Mouse (Mus musculus) layer of hippocampus, adult 18-20 months (tissue): ENCODE results near the gene Isl2. TPM values are rescaled to one million over a fixed set of nuclear protein-coding genes. Genes with fewer than 3 reads are reported as not detected.

ENCODE experiments used
- DNase-seq, 2 experiments: peaks; one replicate each; pipeline ENCODE4 v3.0.0; 2022; ENCODE audit warnings: low spot score in 2 of 2
- total RNA-seq, 2 experiments: library from RNA; stranded (reverse); gene quantifications; 2 replicates each; pipeline ENCODE4 v1.2.3; 2021

Gene Isl2
- total RNA-seq, 2 experiments from 2014 or later = not detected

GRCm38 (mm10) chr9:55546176-55547010, 7.9 kb downstream of the Isl2 start:
- no peak for DNase-seq

DNA sequence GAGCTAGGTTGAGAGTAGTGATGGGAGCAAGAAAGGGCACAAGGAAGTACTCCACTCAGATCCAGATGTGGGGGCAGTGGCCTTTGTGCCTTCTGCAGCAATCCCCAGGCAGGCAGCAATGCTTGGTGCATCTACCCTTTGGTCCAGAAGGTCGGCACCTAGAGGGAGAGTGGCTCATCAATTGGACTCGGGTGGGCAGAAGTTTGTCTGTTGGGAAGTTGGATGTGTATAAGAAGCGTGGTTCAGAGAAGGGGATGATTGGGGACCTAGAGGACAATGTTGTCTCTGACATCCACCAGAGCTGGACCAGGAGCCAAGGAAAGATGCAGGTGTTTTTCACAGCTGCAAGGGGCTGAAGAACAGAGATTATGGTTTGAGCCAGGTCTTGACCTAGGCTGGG, 10.4 kb downstream of the Isl2 start:
- no peak for DNase-seq

- DNase-seq = no peak
Observed at GRCm38 (mm10) chr9:55549302-55549890, 10.9 kb downstream of the Isl2 start.

DNA sequence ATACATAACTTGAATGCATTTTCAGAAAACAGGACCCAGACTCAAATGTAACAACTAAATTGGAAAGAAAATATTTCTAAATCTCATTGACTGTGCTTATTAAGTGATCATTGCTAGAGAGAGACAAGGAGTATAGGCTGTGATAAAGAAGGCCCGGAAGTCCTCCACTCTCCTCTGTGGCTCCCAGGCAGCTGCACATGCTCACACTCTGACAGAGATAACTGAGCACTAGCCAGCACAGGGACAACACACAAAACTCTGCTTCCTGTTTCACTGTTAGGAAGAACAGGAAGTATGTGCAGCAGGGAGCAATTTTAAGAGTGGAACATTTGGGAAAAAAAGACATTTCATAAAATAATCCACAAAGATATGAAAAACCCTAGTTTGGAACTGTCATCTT, 16.5 kb downstream of the Isl2 start:
- DNase-seq = no peak

DNA sequence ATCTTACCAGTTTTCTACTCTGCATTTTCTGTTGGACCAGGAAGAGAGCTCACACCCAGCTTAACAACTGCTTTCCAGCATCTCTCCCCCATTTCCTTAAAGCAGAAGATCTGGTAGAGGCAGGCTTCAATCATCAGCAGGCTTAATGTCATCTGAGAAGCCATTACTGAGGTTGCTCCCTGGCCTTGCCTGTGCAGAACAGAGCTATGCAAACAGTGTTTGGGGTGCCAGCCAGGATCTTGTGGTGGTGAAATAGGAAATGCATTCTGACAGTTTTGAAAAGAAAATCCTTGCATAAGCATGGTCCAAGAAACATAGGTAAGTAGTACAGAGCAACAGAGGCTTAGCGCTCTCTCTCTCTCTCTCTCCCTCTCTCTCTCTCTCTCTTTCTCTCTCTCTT, 22.5 kb downstream of the Isl2 start:
- no peak for DNase-seq

DNA sequence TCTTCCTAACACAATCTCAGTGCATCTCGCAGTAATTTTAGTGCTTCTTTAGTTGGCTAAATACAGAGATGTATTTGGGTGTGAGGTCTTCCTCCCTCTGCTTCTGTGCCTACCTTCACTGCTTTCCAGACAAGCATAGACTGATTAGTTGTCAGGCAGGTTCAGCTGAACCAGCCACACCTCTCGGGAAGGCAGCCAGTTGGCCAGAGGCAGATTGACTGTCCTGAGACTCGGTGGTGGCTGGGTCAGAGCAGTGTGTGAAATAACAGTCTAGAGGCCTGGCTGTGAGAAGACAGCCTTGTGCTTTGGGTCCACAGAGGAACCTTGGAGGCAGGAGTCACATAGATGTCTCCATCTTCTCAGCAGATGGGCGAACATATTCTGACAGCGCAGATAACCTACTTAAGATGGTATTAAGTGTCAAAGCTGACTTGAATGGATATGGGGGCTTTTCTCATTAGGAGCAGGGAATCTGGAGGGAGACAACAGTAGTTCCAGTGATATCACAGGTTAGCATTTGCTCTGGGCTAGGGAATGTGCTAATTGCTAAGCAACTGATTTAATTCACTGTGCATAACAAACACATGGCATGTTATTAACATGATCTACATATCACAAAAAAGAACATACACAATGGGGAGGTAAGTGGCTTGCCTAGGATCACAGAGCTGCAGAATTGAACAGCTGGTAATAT, 30.1 kb downstream of the Isl2 start:
- DNase-seq = no peak

DNA sequence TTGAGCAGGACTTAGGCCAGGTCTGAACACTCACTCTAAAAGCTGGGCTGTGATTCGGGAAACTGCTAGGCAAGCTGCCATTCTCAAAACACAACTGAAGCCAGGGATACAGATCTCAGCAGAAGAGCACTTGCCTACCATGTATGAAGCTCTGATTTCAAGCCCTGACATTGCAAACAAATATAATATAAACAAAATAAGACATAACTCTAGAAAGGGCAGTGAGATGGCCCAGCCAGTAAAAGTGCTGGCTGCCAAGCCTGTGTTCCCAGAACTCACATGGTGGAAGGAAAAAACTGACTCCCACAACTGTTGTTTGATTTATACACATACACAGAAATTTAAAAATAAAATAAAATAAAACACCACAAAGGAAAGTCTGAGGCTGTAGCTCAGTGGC, 32.6 kb downstream of the Isl2 start:
- DNase-seq = no peak

DNA sequence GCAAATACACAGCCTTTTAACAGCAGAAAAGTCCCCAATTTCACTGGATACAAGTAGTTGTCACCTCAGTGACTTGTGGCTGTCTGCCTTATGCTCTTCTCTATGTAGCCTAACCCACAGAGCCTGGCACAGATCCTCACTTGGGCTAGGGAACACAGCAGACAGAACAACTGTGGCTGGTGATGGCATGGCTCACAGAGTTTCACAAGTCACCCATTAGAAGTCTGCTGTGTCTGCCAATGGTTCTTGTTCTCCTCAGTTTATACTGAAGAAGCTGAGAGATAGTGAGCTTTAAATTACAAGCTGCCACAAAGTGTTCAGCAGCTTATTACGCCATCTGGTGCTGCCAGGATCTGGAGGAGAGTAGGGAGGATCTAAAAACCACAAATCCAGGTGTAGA, 38.1 kb downstream of the Isl2 start:
- DNase-seq = peak; percentile 11 to 29

- DNase-seq = no peak
Observed at GRCm38 (mm10) chr9:55581414-55581813, 42.9 kb downstream of the Isl2 start.

- DNase-seq = no peak
Observed at GRCm38 (mm10) chr9:55586141-55586540, 47.7 kb downstream of the Isl2 start.

Other genes starting within 250 kb of the Isl2 start
- under 1 TPM; 0.33 to 0.45 TPM for gene Nrg4, start 211.8 kb upstream of the Isl2 start, total RNA-seq
- 1 to 10 TPM; 5.5 to 6.4 TPM for gene Tmem266, start 211.8 kb upstream of the Isl2 start, total RNA-seq
- 10 to 100 TPM; 41.8 to 43.7 TPM for gene Etfa, start 26.4 kb upstream of the Isl2 start, total RNA-seq